Mouse (Mus musculus) C2C12 (cell line): ENCODE data around the gene Prune1. TPM values are rescaled to one million over a fixed set of nuclear protein-coding genes. Genes with fewer than 3 reads are reported as not detected.

Experiments used
- H3K27me3 ChIP-seq: one replicate; pipeline ENCODE4 v1.6.1; 2011; ENCODE audit not compliant: control insufficient read depth, insufficient read depth, insufficient read length
- H3K36me3 ChIP-seq: one replicate; pipeline ENCODE4 v1.6.1; 2011; ENCODE audit not compliant: control insufficient read depth, insufficient read depth
- H3K4me3 ChIP-seq: one replicate; pipeline ENCODE4 v1.5.1; 2011; ENCODE audit warnings: mild to moderate bottlenecking, control low read depth; ENCODE audit not compliant: poor library complexity, insufficient read depth, severe bottlenecking
- H3K79me2 ChIP-seq: one replicate; pipeline ENCODE4 v1.6.1; 2011; ENCODE audit not compliant: control insufficient read depth, insufficient read depth
- H3K79me3 ChIP-seq: one replicate; pipeline ENCODE4 v1.6.1; 2011; ENCODE audit warnings: low read depth, control low read depth
- H3ac ChIP-seq: one replicate; pipeline ENCODE3; 2011; ENCODE audit warnings: low read depth; ENCODE audit not compliant: control insufficient read depth, insufficient read length
- CEBPB ChIP-seq: IDR thresholded peaks from one replicate; pipeline ENCODE4 v1.6.1; 2011; ENCODE audit warnings: low read depth, mild to moderate bottlenecking, control low read depth, moderate library complexity
- CTCF ChIP-seq: IDR thresholded peaks from one replicate; pipeline ENCODE4 v1.5.1; 2011; ENCODE audit not compliant: control insufficient read depth, insufficient read depth, insufficient read length
- FOSL1 ChIP-seq: IDR thresholded peaks from one replicate; pipeline ENCODE4 v1.8.0; 2011; ENCODE audit warnings: mild to moderate bottlenecking, low read length; ENCODE audit not compliant: poor library complexity, insufficient read depth, severe bottlenecking
- MAX ChIP-seq: IDR thresholded peaks from one replicate; pipeline ENCODE4 v1.6.1; 2011; ENCODE audit warnings: mild to moderate bottlenecking, control low read depth
- MYOD1 ChIP-seq: IDR thresholded peaks from one replicate; pipeline ENCODE4 v1.6.1; 2011; ENCODE audit warnings: low read depth; ENCODE audit not compliant: control insufficient read depth, insufficient read length
- MYOG ChIP-seq: IDR thresholded peaks from one replicate; pipeline ENCODE4 v1.6.1; 2011; ENCODE audit not compliant: control insufficient read depth, insufficient read length; ENCODE audit errors: extremely low read depth
- USF1 ChIP-seq: IDR thresholded peaks from one replicate; pipeline ENCODE4 v1.6.1; 2011; ENCODE audit warnings: low read depth, mild to moderate bottlenecking, control low read depth, moderate library complexity
- polyA plus RNA-seq: library from polyadenylated mRNA; unstranded; fragments of >200 nt; fragmentation: generic; extraction: Trizol; gene quantifications from one replicate; pipeline ENCODE4 v1.2.1, GENCODE M21; 2012; ENCODE audit warnings: missing spikeins

Gene Prune1
- polyA plus RNA-seq, 1 experiment: 16.1 TPM

DNA sequence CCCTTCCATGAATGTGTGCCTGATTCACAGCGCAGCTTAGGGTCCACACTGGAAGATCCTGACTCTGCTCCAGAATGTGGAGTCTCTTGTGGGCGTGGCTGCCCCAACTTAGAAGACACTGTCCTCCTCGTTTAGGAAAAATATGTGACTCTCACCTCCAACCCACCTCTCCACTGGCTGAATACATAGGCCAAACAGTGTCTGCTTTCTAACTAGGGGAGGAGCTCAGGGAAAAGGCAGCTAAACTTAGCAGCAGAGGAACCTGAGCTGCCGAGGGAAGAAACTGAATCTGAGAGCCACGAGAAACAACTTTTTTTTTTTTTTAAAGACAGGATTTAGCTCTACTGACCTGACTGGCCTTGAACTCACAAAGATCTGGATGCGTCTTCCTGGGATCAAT is 6.7 kb downstream of the Prune1 start:
- peaks cover 3% of the 10 kb centered on the region for H3K79me3 ChIP-seq
- no peak overlapping the region for H3K4me3 ChIP-seq
- H3ac ChIP-seq: no peak overlapping the region
- H3K27me3 ChIP-seq: no peaks in the 10 kb centered on the region
- H3K36me3 ChIP-seq: no peaks in the 10 kb centered on the region
- peaks cover 42% of the 10 kb centered on the region for H3K79me2 ChIP-seq
- TF ChIP-seq MYOG (no peak), USF1 (no peak), MYOD1 (no peak), CTCF (no peak), CEBPB (no peak), MAX (no peak), FOSL1 (no peak)

- H3K79me2 ChIP-seq: peaks cover 42% of the 10 kb centered on the region
- no peaks in the 10 kb centered on the region for H3K36me3 ChIP-seq
- H3K79me3 ChIP-seq: peaks cover 3% of the 10 kb centered on the region
- H3K4me3 ChIP-seq: no peak overlapping the region
- H3K27me3 ChIP-seq: no peaks in the 10 kb centered on the region
- H3ac ChIP-seq: no peak overlapping the region
- TF ChIP-seq FOSL1 (no peak), MAX (no peak), MYOD1 (no peak), CTCF (no peak), MYOG (no peak), USF1 (no peak), CEBPB (no peak)
Observed at GRCm38 (mm10) chr3:95274453-95274852, 7.4 kb downstream of the Prune1 start.

DNA sequence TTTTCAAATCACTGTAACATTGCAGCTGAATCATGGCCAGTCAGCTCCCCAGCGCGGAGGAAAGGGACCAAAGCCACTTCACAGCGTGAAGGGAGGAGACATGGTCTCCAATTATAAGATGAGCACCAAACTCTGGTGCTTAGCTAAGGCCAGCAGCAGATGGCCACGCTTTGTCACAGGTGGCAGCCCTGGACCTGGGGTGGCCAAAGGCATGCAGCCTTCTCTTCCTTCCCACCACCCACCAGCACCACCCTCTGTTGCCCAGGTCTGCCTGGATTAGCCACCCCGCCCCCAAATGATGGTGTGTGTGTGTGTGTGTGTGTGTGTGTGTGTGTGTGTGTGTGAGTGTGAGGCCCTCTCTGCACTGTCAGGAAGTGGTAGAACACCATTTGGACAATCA is 8.4 kb downstream of the Prune1 start:
- no peak overlapping the region for H3ac ChIP-seq
- TF ChIP-seq MYOG (no peak), CTCF (no peak), FOSL1 (no peak), CEBPB (no peak), MYOD1 (no peak), USF1 (no peak)
- H3K4me3 ChIP-seq: no peak overlapping the region
- no peaks in the 10 kb centered on the region for H3K27me3 ChIP-seq
- H3K36me3 ChIP-seq: no peaks in the 10 kb centered on the region
- H3K79me2 ChIP-seq: peaks cover 36% of the 10 kb centered on the region
- H3K79me3 ChIP-seq: peaks cover 3% of the 10 kb centered on the region

DNA sequence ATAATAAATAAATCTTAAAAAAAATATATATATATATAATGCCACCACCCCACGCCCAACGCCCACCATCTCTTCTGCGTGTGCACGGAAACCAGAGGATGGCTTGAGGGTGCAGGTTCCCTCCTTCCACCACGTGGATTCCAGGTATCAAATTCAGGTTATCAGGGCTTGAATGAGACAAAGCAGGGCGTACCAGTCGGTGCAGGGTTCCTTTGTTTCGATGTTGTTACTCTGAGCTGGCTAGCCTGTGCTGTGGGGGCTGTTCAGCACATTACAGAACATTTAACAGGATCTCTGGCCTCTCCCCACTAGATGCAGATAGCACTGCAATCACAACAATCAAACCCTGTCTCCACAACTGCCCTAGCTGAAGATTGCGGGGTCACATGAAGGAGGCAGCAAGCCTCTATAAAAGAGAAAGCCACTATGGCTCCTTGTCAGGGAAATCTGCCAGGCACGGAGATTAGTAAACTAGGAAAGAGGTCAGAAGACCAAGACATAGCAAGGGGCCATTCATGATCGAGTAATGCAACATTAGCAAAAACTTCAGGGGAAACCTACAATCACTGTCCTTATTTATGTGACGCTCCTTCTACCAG is 11.0 kb downstream of the Prune1 start:
- H3K27me3 ChIP-seq: no peaks in the 10 kb centered on the region

GRCm38 (mm10) chr3:95269789-95270188 is 12.1 kb downstream of the Prune1 start:
- no peak overlapping the region for H3ac ChIP-seq
- no peaks in the 10 kb centered on the region for H3K27me3 ChIP-seq
- TF ChIP-seq MYOD1: no peak
- no peak for TF ChIP-seq CEBPB
- TF ChIP-seq FOSL1: no peak
- TF ChIP-seq USF1: no peak
- TF ChIP-seq MYOG: no peak
- TF ChIP-seq MAX: no peak
- TF ChIP-seq CTCF: no peak
- H3K79me3 ChIP-seq: no peaks in the 10 kb centered on the region
- H3K36me3 ChIP-seq: peaks cover 18% of the 10 kb centered on the region
- peaks cover 11% of the 10 kb centered on the region for H3K79me2 ChIP-seq
- H3K4me3 ChIP-seq: no peak overlapping the region

More for the DNA sequence above, 11.0 kb downstream of the Prune1 start:
- H3K79me3 ChIP-seq: peaks cover 3% of the 10 kb centered on the region
- H3ac ChIP-seq: no peak overlapping the region
- no peak overlapping the region for H3K4me3 ChIP-seq
- H3K79me2 ChIP-seq: peaks cover 20% of the 10 kb centered on the region
- peaks cover 14% of the 10 kb centered on the region for H3K36me3 ChIP-seq
- no peak for TF ChIP-seq MYOD1
- no peak for TF ChIP-seq CEBPB
- no peak for TF ChIP-seq MYOG
- TF ChIP-seq FOSL1: no peak
- TF ChIP-seq USF1: no peak
- TF ChIP-seq CTCF: no peak
- no peak for TF ChIP-seq MAX

DNA sequence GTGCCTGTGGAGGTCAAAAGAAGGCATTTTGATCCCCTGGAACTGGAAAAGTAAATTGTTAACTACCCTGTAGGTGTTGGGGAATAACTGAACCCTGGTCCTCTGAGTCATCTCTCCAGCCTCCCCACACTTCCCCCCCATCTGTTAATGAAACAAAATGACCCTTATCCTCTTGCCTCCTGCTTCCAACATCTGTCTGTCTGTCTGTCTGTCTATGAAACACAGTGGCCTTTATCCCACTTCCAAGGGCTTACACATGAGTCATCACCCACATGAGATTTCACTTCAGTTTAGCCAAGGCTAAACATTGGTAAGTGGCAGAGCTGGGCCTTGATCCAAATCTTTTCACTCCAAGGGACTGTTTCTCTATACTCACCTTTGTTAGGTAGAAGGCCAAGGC is 14.0 kb downstream of the Prune1 start:
- peaks cover 21% of the 10 kb centered on the region for H3K36me3 ChIP-seq
- TF ChIP-seq MAX (no peak), FOSL1 (no peak), CEBPB (no peak), MYOG (no peak), CTCF (no peak), USF1 (no peak), MYOD1 (no peak)
- H3K79me2 ChIP-seq: peaks cover 5% of the 10 kb centered on the region
- H3K27me3 ChIP-seq: no peaks in the 10 kb centered on the region
- no peak overlapping the region for H3ac ChIP-seq
- no peak overlapping the region for H3K4me3 ChIP-seq
- no peaks in the 10 kb centered on the region for H3K79me3 ChIP-seq
